Mouse (Mus musculus): ENCODE results near the gene H2-Ob.

GRCm38 (mm10) chr17:34206731-34207130 is 32.0 kb upstream of the H2-Ob start:
- TF ChIP-seq CTCF (IDR thresholded peaks at IDR 0.05; ENCODE audit: control insufficient read depth, insufficient read depth, insufficient read length) = no peak
- no peak for TF ChIP-seq MYOG (IDR thresholded peaks at IDR 0.05; ENCODE audit: control insufficient read depth, extremely low read depth, insufficient read length)
- TF ChIP-seq USF1 (IDR thresholded peaks at IDR 0.05; ENCODE audit: low read depth) = no peak
- no peak for TF ChIP-seq MYOD1 (IDR thresholded peaks at IDR 0.05; ENCODE audit: control insufficient read depth, insufficient read length, low read depth)
- TF ChIP-seq MAX (IDR thresholded peaks at IDR 0.05) = no peak
- TF ChIP-seq CEBPB (IDR thresholded peaks at IDR 0.05; ENCODE audit: low read depth) = no peak
- TF ChIP-seq FOSL1 (IDR thresholded peaks at IDR 0.05; ENCODE audit: insufficient read depth, low read length, poor library complexity, severe bottlenecking) = no peak
